Mouse (Mus musculus): ENCODE data around the gene Ptgs2. TPM values are rescaled to one million over a fixed set of nuclear protein-coding genes. Genes with fewer than 3 reads are reported as not detected.

The Ptgs2 gene
- polyA plus RNA-seq, 1 experiment from 2014 or later = 0.43 TPM

DNA sequence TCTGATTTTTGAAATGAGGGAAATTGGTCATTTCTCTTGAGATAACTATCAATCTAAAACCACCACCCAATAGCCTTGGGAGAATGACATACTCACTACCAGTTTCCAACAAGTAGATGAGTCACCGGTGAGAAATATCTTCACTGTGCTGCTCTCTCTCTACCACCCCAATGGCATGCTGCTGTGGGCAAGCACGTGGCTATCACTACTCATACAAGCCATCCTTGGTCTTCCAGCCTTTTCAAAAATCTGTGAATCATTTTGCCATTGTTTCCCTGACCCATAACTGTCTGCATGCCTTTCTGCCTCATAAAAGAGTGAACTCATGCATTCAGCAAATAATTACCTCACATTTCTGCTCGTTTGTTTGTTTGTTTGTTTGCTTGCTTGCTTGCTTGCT lies 51.6 kb downstream of the Ptgs2 start:
- Histone ChIP-seq H3K27ac (replicated peaks; ENCODE audit: low read depth, low read length) (no peak overlapping the region), H3K4me2 (ENCODE audit: low read depth, low read length) (no peak overlapping the region), H3K4me3 (ENCODE audit: low read depth, low read length) (no peak overlapping the region), H3K27me3 (ENCODE audit: control insufficient read depth, insufficient read depth, low read length) (no peaks in the 10 kb centered on the region), H3K36me3 (replicated peaks; ENCODE audit: control insufficient read depth, insufficient read depth, low read depth, low read length) (no peaks in the 10 kb centered on the region), H3K9me3 (replicated peaks; ENCODE audit: control insufficient read depth, low read length) (no peaks in the 10 kb centered on the region), H3K4me1 (ENCODE audit: control insufficient read depth, insufficient read depth, low read length) (no peaks in the 10 kb centered on the region), H3K9ac (replicated peaks; ENCODE audit: low read length) (no peak overlapping the region)
- 66% methylated on average over 3 of the region's 3 CpGs for WGBS
- no peak for ATAC-seq (replicated peaks; ENCODE audit: insufficient number of reproducible peaks, low FRiP score, low TSS enrichment, low read depth)
- DNase-seq (ENCODE audit: low spot score) = no peak

Small RNA genes lying within 50 kb of the gene (microRNA-seq; reads per million reads assigned to microRNA genes)
- gene Gm44329 (ENCODE audit: borderline number of aligned reads) = not detected

Other genes starting within 250 kb of the Ptgs2 start
- 14.6 and 16.6 TPM in 2 replicates for gene Pla2g4a, start 138.7 kb upstream of the Ptgs2 start, polyA plus RNA-seq (2014; fragmentation: Nextera tagmentation; extraction: Ambion mirVana)
- not detected in 2 replicates for gene Pdc, start 219.4 kb downstream of the Ptgs2 start, polyA plus RNA-seq (2014; fragmentation: Nextera tagmentation; extraction: Ambion mirVana)